Mouse (Mus musculus): ENCODE data around the gene 4931440F15Rik.

DNA sequence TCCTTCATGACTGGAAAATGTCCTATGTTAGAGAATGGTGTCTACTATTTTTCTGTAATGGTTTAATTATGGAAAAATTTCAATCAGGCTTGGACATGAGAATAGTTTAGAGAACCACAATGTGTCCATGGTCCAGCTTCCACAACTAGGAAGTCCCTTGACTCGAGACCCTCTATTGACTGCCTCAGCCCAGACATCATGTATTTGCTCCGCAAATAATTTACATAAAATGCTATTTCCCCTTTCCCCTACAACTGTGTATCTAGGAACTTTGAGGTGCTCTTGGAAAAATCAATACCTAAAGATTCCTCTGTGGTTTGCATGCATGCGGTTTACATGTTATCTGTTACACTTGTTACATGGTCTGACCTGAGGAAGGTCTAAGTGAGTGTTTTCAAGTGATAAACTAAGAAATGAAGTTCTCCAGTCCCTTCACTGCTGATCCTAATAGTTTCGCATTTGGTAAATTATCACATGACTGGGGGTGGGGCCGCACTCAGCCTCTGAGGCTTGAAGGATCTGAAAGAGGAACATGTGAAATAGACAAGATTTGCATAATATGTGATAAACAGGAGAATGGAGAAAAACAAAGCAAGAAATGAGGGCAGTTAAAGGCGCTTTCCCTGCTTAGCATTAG lies 38.8 kb downstream of the 4931440F15Rik start:
- TF ChIP-seq POLR2A (IDR thresholded peaks at IDR 0.05; ENCODE audit: borderline replicate concordance, low read depth, low read length), result no peak
- no peak for TF ChIP-seq CTCF (IDR thresholded peaks at IDR 0.05; ENCODE audit: low read depth, low read length)

Data from bone marrow macrophage, adult 2 months (primary cell).